ENCODE assay signal across 8 mouse cellular contexts in genomic region chr13:8885445-8886184, GRCm38 (mm10). TPM values are rescaled to one million over a fixed set of nuclear protein-coding genes. Genes with fewer than 3 reads are reported as not detected.
A peak's percentile ranks its signal among the peaks of the same experiment; 100 is the strongest.
DNase-seq lines count a peak whose midpoint lies in the region; ATAC-seq and TF ChIP-seq lines count a peak whose summit lies in the region.

Idi1 (plus strand) TSS chr13:8885501.

- H3K4me1 ChIP-seq in forebrain, embryonic 10.5 days = peaks cover 26% of the 10 kb centered on the region
- peaks cover 4% of the 10 kb centered on the region for H3K4me1 ChIP-seq in heart, embryonic 15.5 days (replicated peaks)
- peaks cover 0 to 2% of the 10 kb centered on the region in 2 experiments; a peak in 1 of 4 replicates for H3K4me1 ChIP-seq in liver, embryonic 14.5 days (replicated peaks; ENCODE audit: control insufficient read depth in 2 of 2, insufficient read depth in 2 of 2, low read length in 1 of 2)
- peaks cover 5% of the 10 kb centered on the region; the same call in 1 of the 2 replicates for H3K4me1 ChIP-seq in neural tube, embryonic 11.5 days (ENCODE audit: control insufficient read depth, insufficient read depth, low read length)
- no peaks in the 10 kb centered on the region for H3K4me1 ChIP-seq in stomach, postnatal 0 days (replicated peaks; ENCODE audit: control insufficient read depth, insufficient read depth)

- peak within 1 kb of the TSS; percentile 78 for H3K4me2 ChIP-seq in heart, embryonic 15.5 days
- peak within 1 kb of the TSS; percentile 86 for H3K4me2 ChIP-seq in liver, embryonic 14.5 days (ENCODE audit: low read depth)
- peak within 1 kb of the TSS; percentile 59 for H3K4me2 ChIP-seq in neural tube, embryonic 11.5 days (ENCODE audit: low read depth)
- peak within 1 kb of the TSS; percentile 69 for H3K4me2 ChIP-seq in stomach, postnatal 0 days (replicated peaks; ENCODE audit: low read depth)

- no peak for TF ChIP-seq EP300 in liver, embryonic 14.5 days (IDR thresholded peaks at IDR 0.05; ENCODE audit: low read depth)
- TF ChIP-seq EP300 in stomach, postnatal 0 days (optimal IDR thresholded peaks at IDR 0.05) = no peak

- H3K27ac ChIP-seq in forebrain, embryonic 10.5 days = peak within 1 kb of the TSS; percentile 96
- H3K27ac ChIP-seq in heart, embryonic 15.5 days = peak within 1 kb of the TSS; percentile 90
- peak within 1 kb of the TSS; percentile 74 for H3K27ac ChIP-seq in liver, embryonic 14.5 days
- H3K27ac ChIP-seq in neural tube, embryonic 11.5 days (ENCODE audit: low read depth, low read length) = peak within 1 kb of the TSS; percentile 92
- peak within 1 kb of the TSS; percentile 90 for H3K27ac ChIP-seq in stomach, postnatal 0 days (replicated peaks)

- DNase-seq in c-Kit-negative CD71-positive TER-119-positive erythroid progenitor cells, embryonic 14.5 days (ENCODE audit: low read depth, low spot score) = peak; percentile 96
- DNase-seq in forebrain, embryonic 10.5 days (ENCODE audit: extremely low spot score, low spot score) = peak; percentile 99
- peak; percentile 98 to 99 for DNase-seq in kidney, postnatal 25 days
- DNase-seq in liver, embryonic 14.5 days (ENCODE audit: low read depth in 3 of 3, low spot score in 3 of 3) = peak; percentile 93 to 94 (median 93)
- DNase-seq in neural tube, embryonic 11.5 days (ENCODE audit: low spot score) = peak; percentile 99
- peak; percentile 98 for DNase-seq in stomach, postnatal 0 days (ENCODE audit: low spot score)

- H3K9ac ChIP-seq in heart, embryonic 15.5 days = peak within 1 kb of the TSS; percentile 73
- peak within 1 kb of the TSS; percentile 75 for H3K9ac ChIP-seq in liver, embryonic 14.5 days (replicated peaks)
- peak within 1 kb of the TSS; percentile 67 for H3K9ac ChIP-seq in neural tube, embryonic 11.5 days (ENCODE audit: low read length)
- H3K9ac ChIP-seq in stomach, postnatal 0 days (ENCODE audit: low read length) = peak within 1 kb of the TSS; percentile 75

- TF ChIP-seq CTCF in liver, embryonic 14.5 days (IDR thresholded peaks at IDR 0.05; ENCODE audit: low read depth) = no peak
- peak; percentile 31; the same call in 1 of the 2 replicates for TF ChIP-seq CTCF in stomach, postnatal 0 days (IDR thresholded peaks at IDR 0.05; ENCODE audit: low read depth)

- H3K36me3 ChIP-seq in forebrain, embryonic 10.5 days (replicated peaks) = peaks cover 28% of the 10 kb centered on the region
- H3K36me3 ChIP-seq in heart, embryonic 15.5 days = peaks cover 17% of the 10 kb centered on the region; the same call in 1 of the 2 replicates
- H3K36me3 ChIP-seq in liver, embryonic 14.5 days (replicated peaks; ENCODE audit: control insufficient read depth, insufficient read depth, low read depth) = peaks cover 9% of the 10 kb centered on the region
- H3K36me3 ChIP-seq in neural tube, embryonic 11.5 days (ENCODE audit: control insufficient read depth, insufficient read depth, low read length) = peaks cover 10% of the 10 kb centered on the region
- H3K36me3 ChIP-seq in stomach, postnatal 0 days (ENCODE audit: control insufficient read depth, insufficient read depth, low read length) = no peaks in the 10 kb centered on the region

- under 1% methylated on average over 46 of the region's 46 CpGs for WGBS in forebrain, embryonic 10.5 days
- WGBS in heart, embryonic 15.5 days = under 1% methylated on average over 46 of the region's 46 CpGs
- under 1% methylated on average over 46 of the region's 46 CpGs for WGBS in liver, embryonic 14.5 days (ENCODE audit: insufficient replicate concordance)
- WGBS in neural tube, embryonic 11.5 days = under 1% methylated on average over 46 of the region's 46 CpGs
- WGBS in stomach, postnatal 0 days = under 1% methylated on average over 46 of the region's 46 CpGs

- no peaks in the 10 kb centered on the region for H3K27me3 ChIP-seq in forebrain, embryonic 10.5 days (ENCODE audit: poor library complexity, severe bottlenecking)
- no peaks in the 10 kb centered on the region for H3K27me3 ChIP-seq in heart, embryonic 15.5 days
- H3K27me3 ChIP-seq in liver, embryonic 14.5 days (ENCODE audit: control insufficient read depth, insufficient read depth, low read length) = no peaks in the 10 kb centered on the region
- H3K27me3 ChIP-seq in neural tube, embryonic 11.5 days (ENCODE audit: control insufficient read depth, insufficient read depth, low read length) = no peaks in the 10 kb centered on the region
- H3K27me3 ChIP-seq in stomach, postnatal 0 days (ENCODE audit: control insufficient read depth, insufficient read depth, low read length) = no peaks in the 10 kb centered on the region

- no peaks in the 10 kb centered on the region for H3K9me3 ChIP-seq in forebrain, embryonic 10.5 days
- H3K9me3 ChIP-seq in heart, embryonic 15.5 days (replicated peaks) = no peaks in the 10 kb centered on the region
- H3K9me3 ChIP-seq in liver, embryonic 14.5 days (ENCODE audit: control insufficient read depth, low read length) = no peaks in the 10 kb centered on the region
- H3K9me3 ChIP-seq in neural tube, embryonic 11.5 days (ENCODE audit: control insufficient read depth, low read length) = no peaks in the 10 kb centered on the region
- no peaks in the 10 kb centered on the region for H3K9me3 ChIP-seq in stomach, postnatal 0 days (ENCODE audit: control insufficient read depth, low read length)

- H3K4me3 ChIP-seq in forebrain, embryonic 10.5 days = peak within 1 kb of the TSS; percentile 62
- H3K4me3 ChIP-seq in heart, embryonic 15.5 days = peak within 1 kb of the TSS; percentile 74
- H3K4me3 ChIP-seq in liver, embryonic 14.5 days (ENCODE audit: insufficient read depth in 1 of 2, low read depth in 2 of 2, low read length in 2 of 2) = peak within 1 kb of the TSS; percentile 70 to 71
- peak within 1 kb of the TSS; percentile 46 for H3K4me3 ChIP-seq in neural tube, embryonic 11.5 days (ENCODE audit: low read depth, low read length)
- H3K4me3 ChIP-seq in stomach, postnatal 0 days (ENCODE audit: low read depth, low read length) = peak within 1 kb of the TSS; percentile 78

- ATAC-seq in CD4-positive, CD25-positive, alpha-beta regulatory T cell, adult 4 months = peak; percentile 94
- peak; percentile 99 for ATAC-seq in heart, embryonic 15.5 days (replicated peaks; ENCODE audit: insufficient number of reproducible peaks, insufficient read depth, low FRiP score, low read depth)
- ATAC-seq in liver, embryonic 14.5 days (ENCODE audit: insufficient read depth) = peak; percentile 99
- peak; percentile 100 for ATAC-seq in neural tube, embryonic 11.5 days (ENCODE audit: insufficient read depth, low FRiP score, low TSS enrichment)
- ATAC-seq in stomach, postnatal 0 days (ENCODE audit: low FRiP score, low TSS enrichment) = peak; percentile 100

RNA-seq across cellular contexts. Expression of gene Idi1, which starts in this region (rescaled TPM):
- polyA plus RNA-seq in CD4-positive, CD25-positive, alpha-beta regulatory T cell, adult 4 months (2017; shearing (Covaris generic)) = 10 to 100 TPM; 35.2 to 40.3 TPM
- 175 and 182 TPM in 2 replicates for polyA plus RNA-seq in forebrain, embryonic 10.5 days (2016; fragmentation: Nextera tagmentation; extraction: Ambion mirVana)
- 38.2 and 49.3 TPM in 2 replicates for polyA plus RNA-seq in heart, embryonic 15.5 days (2015; fragmentation: Nextera tagmentation; extraction: Ambion mirVana)
- 37.2 and 49.3 TPM in 2 replicates for polyA plus RNA-seq in liver, embryonic 14.5 days (2012; rRNA removed)
- polyA plus RNA-seq in liver, embryonic 14.5 days (2014; fragmentation: Nextera tagmentation; extraction: Ambion mirVana) = 78.1 and 83.5 TPM in 2 replicates
- polyA plus RNA-seq in neural tube, embryonic 11.5 days (2014; fragmentation: Nextera tagmentation; extraction: Ambion mirVana) = 140 and 148 TPM in 2 replicates
- polyA plus RNA-seq in stomach, postnatal 0 days (2015; fragmentation: Nextera tagmentation; extraction: Ambion mirVana) = 76.7 and 77.2 TPM in 2 replicates

Comparison
In these comparisons a context has a peak if more than half of its experiments do, and no peak if none do; other contexts are left out.
1. Peak in every context shown above with its lines: DNase-seq, ATAC-seq, H3K4me3 ChIP-seq and H3K27ac ChIP-seq.